Mouse (Mus musculus) mouse trophoblast stem cell (cell line): ENCODE measurements around the gene Gm16867.
"Not testable (repeated sequence)": the region's sequence is repeated elsewhere in the genome, so short reads cannot be mapped to it uniquely, and the experiment has no call there.

Experiments used
- in situ Hi-C, 2 experiments: fragments of 300-500 bp; cut with MseI, MboI; formaldehyde crosslinking; loops; 2 replicates in 1 of 2; 3 replicates in 1 of 2; pipeline ENCODE4 v1.15.1; 2025

Gene Gm16867

DNA sequence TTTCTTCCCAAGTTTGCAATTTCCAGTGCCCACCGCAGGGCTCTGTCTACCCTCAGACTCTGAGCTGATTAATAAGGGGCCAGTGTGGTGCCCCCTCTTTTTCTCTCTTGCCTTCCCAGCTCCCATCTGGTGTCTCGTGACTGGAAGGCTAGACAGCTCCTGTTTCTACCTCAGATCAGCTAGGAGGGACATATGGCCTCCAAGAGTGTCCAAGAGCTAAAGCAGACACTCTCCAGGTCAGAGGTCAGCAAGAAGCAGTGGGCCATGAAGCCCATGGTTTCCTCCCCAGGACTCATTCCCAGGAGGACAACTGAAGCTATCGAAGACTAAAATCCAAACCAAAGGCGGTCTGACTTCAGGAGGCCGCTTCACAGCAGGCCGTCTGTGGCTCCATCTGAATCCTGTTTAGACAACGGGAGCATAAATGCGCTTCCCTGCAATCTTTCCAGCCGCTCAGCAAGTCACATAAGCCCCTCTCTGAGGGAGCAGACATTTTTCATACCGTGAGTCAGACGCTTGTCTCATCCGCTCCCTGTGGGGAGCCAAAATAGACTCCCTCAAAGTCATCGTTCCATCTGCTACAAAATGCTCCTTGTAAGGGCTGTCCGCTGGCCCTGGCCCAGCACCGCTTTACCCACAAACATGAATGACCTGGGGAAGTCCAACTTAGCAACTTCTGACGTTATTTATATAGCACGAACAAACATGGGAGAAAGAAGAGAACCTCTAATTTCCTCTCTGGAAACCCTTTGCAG lies 35.4 kb downstream of the Gm16867 start:
- in situ Hi-C loops = not testable (repeated sequence)

DNA sequence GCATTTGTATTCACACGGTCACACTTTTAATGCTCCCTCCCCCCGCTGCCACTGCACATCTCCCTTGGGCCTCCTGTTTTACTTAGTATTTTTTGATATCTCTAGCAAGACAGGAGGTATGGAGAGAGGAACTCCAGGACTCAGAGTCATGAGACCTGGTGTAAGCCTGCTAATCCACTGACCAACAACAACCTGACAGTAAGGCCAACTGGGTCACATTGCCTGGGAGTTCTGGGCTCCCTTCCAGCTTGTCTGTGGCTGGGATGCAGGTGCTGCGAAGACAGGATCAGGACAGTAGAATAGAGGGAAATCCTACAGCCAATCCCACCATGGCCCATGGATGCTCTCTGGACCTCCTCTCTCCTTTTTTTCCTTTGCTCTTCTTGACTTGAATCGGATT lies 38.7 kb downstream of the Gm16867 start:
- in situ Hi-C loops = not testable (repeated sequence)

DNA sequence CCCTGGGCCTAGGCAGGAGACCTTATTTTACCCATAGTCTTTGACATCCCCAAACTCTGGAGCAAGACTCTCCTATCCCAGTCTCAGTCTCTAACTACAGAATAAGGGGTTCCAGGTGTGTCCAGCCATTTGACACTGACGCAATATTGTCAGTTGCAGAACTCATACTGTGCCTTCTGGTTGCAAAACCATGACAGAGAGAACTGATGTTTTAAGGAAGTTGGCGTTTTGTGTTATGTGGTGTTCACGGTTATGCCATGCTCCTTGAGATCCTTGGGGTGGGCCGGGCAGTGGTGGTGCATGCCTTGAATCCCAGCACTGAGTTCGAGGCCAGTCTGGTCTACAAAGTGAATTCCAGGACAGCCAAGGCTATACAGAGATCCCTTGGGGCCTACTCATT lies 45.5 kb downstream of the Gm16867 start:
- in situ Hi-C loops = not testable (repeated sequence)

DNA sequence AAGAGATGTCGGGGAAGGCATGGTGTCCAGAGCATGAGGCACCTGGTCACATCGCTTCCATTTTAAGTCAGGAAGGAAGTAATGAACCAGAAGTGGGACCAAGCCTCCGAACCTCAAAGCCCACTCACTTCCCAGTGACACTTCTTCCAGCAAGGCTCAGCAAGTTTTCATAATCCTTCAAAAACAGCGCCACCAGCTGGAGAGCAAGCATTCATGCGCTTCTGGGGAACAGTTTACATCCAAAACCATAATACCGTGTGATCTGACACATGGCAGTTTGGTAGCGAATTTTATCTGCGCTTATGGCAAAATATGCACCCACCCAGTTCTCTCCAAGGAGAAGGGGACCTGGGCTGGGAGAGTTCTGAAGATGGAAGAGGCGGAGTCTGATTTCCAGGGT lies 48.5 kb downstream of the Gm16867 start:
- in situ Hi-C loops = not testable (repeated sequence)

DNA sequence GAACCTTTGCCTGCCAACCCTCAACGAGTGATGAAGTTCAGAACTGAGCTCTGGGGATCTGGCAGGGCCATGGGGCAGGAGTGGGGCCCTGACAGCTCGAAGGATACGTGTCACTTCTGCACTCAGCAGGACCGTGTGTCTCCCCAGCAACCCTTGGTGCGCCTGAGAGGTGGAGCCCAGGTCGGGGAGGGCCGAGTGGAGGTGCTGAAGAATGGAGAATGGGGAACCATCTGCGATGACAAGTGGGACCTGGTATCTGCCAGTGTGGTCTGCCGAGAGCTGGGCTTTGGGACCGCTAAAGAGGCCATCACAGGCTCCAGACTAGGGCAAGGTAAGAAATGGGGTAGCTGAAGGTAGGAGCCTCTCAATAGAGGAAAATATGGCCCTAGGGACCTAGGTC lies 54.3 kb downstream of the Gm16867 start:
- in situ Hi-C loops = not testable (repeated sequence)

DNA sequence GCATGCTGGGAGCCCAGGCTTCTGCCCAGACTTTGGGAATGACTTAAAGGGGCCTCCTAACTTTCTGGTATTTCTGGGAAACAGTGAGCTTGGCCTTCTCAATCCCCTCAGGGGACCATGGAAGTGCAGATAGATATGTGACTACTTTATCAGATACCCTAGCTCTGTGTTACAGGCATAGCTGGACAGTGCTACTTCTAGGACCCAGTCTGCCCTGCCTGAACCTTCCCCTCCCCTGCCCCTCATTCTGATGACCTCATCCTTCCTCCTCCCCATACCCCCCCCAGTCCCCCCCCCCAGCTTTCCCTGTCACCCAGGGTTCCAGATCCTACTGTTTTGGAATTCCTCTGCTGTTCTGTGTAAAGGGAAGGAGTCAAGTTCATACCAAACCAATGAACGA lies 56.2 kb downstream of the Gm16867 start:
- in situ Hi-C loops = not testable (repeated sequence)

DNA sequence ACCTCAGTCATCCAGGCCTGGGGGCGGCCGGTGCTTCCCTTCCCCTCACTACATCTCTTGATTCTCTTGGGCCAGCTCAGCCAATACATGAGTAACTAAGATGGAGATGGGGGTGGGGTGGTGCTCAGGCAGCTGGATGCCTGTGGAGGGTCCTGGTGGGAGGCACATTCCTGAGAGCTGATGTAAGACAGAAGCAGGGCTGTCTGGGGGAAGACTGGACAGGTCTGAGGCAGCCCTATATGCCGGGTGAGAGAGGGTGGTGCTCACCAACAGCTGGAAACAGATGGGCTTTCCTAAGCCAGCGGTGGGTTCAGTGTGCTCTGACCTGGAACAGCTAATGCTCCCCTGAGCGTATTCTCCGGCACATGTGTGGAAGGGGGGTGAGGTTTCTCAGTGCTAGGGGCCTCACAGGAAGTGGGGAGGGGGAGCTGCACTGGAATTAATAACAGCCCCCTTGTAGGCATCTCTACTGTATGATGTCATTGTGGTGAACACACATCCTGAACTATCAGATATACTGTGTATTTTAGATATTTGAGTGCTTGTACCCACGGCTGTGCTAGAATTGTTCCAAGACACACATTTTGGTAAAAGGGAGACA lies 60.0 kb downstream of the Gm16867 start:
- in situ Hi-C loops = not testable (repeated sequence)

DNA sequence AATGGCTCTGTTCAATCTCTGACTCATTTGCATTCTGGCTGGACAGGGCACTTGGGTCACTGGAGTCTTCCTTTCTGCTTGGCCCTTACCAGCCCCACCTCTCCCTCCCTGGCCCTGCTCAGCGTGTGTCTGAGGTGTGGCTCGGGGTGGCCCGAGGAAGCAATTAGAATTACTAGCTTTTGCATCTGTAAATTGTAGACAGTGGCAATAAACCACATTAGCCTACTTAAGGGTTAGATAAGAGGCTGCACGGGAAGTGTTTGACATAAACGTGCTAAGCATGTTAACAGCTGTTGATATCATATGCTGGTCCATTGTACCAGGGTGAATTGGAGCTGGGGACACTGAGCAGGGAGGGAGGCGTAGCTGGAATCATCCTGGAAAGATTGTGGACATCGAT lies 62.2 kb downstream of the Gm16867 start:
- in situ Hi-C loops = not testable (repeated sequence)

DNA sequence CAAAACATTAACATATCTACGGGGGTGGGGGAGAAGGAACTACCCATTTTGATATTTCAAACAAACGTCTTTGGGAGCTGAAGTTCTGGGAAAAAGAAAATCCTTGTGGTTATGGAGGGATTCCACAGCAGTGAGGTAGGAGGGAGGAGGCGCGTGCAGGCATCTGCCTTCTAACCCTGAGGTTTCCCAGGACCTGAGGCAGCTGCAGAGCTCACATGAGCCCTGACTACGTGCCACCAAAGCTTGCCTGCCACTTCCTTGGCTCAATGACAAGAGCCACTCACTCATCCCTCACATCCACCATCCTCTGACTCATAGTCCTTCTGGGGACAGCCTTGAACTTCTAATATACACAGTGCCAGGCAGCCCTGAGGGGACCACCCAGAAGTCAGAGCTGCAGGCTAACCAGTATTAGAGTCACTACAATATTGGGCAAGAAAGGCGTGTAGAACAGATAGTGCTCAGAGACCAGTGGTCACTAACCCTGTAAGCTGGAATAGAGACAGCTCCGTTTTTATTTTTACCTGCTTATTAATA lies 64.4 kb downstream of the Gm16867 start:
- in situ Hi-C loops = not testable (repeated sequence)

DNA sequence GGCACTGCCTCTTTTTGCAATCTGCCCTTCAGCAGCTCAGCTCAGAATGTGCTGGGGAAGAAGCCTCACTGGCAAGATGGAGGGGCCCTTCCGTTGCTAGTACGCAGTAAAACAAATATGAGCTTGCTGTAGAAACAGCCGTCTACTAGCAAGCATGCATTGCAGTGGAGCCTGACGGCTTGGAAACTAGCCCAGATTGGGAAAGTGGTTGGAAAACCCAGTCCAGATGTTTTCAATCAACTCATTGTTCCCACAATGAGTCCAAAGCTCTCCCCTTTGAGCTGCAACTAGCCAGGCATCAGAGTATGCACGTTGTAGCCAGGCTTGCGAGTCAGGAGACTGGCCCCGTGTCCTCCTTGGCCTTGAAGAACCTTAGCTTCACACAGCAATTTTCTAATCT lies 82.2 kb downstream of the Gm16867 start:
- in situ Hi-C loops = not testable (repeated sequence)

DNA sequence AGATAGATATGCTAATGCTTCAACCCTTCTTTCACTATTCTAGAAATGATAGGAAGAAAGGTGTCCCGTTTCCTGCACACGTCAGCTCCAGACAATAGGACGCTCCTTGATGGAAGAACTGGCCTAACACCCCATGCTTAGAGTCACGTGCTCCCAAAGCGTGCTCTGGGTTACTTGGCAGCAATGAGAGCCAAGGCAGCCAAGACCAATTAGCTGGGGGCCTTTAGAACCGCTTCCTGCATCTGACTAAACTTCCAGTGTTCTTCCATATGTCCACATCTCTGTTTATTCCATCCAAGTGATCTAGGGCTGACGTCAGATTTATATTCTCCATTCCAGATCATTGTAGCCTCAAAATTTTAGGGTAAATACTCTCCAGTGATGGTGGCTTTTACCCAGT lies 85.6 kb downstream of the Gm16867 start:
- in situ Hi-C loops = not testable (repeated sequence)
